17 mouse cellular contexts compared by ENCODE assay signal in genomic region chr5:112032036-112032435, GRCm38 (mm10).
"Had no signal": no experiment of that assay in that cellular context is flagged by ENCODE, and none has a peak within 500 bp of the region (broad histone marks: within the 10 kb centered on the region; RNA-seq: fewer than 3 reads in every experiment).

No protein-coding gene starts in this region.

- H3K27me3 ChIP-seq: liver, embryonic 12.5 days; liver, embryonic 15.5 days had no signal

- H3K9ac ChIP-seq: kidney, embryonic 15.5 days; limb, embryonic 12.5 days; limb, embryonic 15.5 days; liver, embryonic 12.5 days; liver, embryonic 15.5 days had no signal

- DNase-seq: kidney, adult 11 months; kidney, adult 8-10 months; kidney, postnatal 10 days; kidney, postnatal 36 days; left cerebral cortex, postnatal 4 days; lung, adult 18-20 months; lung, postnatal 36 days; midbrain, embryonic 14.5 days; thymus, adult 2 months; thymus, postnatal 14 days had no signal

- H3K36me3 ChIP-seq: kidney, embryonic 15.5 days; limb, embryonic 12.5 days; limb, embryonic 15.5 days; liver, embryonic 12.5 days; liver, embryonic 15.5 days had no signal

- H3K27ac ChIP-seq: kidney, embryonic 15.5 days; limb, embryonic 12.5 days; limb, embryonic 15.5 days; liver, embryonic 12.5 days; liver, embryonic 15.5 days had no signal

- H3K4me3 ChIP-seq: kidney, embryonic 15.5 days; limb, embryonic 12.5 days; limb, embryonic 15.5 days; liver, embryonic 12.5 days; liver, embryonic 15.5 days had no signal

- ATAC-seq: liver, embryonic 12.5 days; lung, postnatal 0 days had no signal

- H3K9me3 ChIP-seq: kidney, embryonic 15.5 days; limb, embryonic 12.5 days; limb, embryonic 15.5 days; liver, embryonic 12.5 days; liver, embryonic 15.5 days had no signal

- H3K4me1 ChIP-seq: limb, embryonic 15.5 days; liver, embryonic 12.5 days; liver, embryonic 15.5 days had no signal

- H3K4me2 ChIP-seq: kidney, embryonic 15.5 days; limb, embryonic 12.5 days; limb, embryonic 15.5 days; liver, embryonic 12.5 days; liver, embryonic 15.5 days; midbrain, embryonic 11.5 days had no signal
